In genomic region chr3:142439591-142440093, GRCm38 (mm10) we compare ENCODE assay signal across 7 mouse cellular contexts. TPM values are rescaled to one million over a fixed set of nuclear protein-coding genes. Genes with fewer than 3 reads are reported as not detected.
A peak's percentile ranks its signal among the peaks of the same experiment; 100 is the strongest.
DNase-seq lines count a peak whose midpoint lies in the region; ATAC-seq and TF ChIP-seq lines count a peak whose summit lies in the region.

No protein-coding gene starts in this region.

- H3K4me3 ChIP-seq in intestine, postnatal 0 days (ENCODE audit: low read depth, low read length) = no peak overlapping the region
- H3K4me3 ChIP-seq in forebrain, embryonic 16.5 days (replicated peaks; ENCODE audit: low read length) = no peak overlapping the region

- H3K4me2 ChIP-seq in intestine, postnatal 0 days (replicated peaks; ENCODE audit: low read depth) = no peak overlapping the region
- H3K4me2 ChIP-seq in forebrain, embryonic 16.5 days (ENCODE audit: low read length) = no peak overlapping the region

- no peaks in the 10 kb centered on the region for H3K4me1 ChIP-seq in intestine, postnatal 0 days (replicated peaks; ENCODE audit: control insufficient read depth, insufficient read depth, low read length)
- H3K4me1 ChIP-seq in forebrain, embryonic 16.5 days (replicated peaks; ENCODE audit: control insufficient read depth, insufficient read depth, low read length) = 0 out of 2 replicates have a peak, but pooled peaks cover 2% of the 10 kb centered on the region

- no peaks in the 10 kb centered on the region for H3K36me3 ChIP-seq in intestine, postnatal 0 days (ENCODE audit: control insufficient read depth, insufficient read depth)
- H3K36me3 ChIP-seq in forebrain, embryonic 16.5 days (ENCODE audit: control insufficient read depth, insufficient read depth) = no peaks in the 10 kb centered on the region

- no peaks in the 10 kb centered on the region for H3K9me3 ChIP-seq in intestine, postnatal 0 days (ENCODE audit: control insufficient read depth)
- no peaks in the 10 kb centered on the region for H3K9me3 ChIP-seq in forebrain, embryonic 16.5 days (ENCODE audit: control insufficient read depth, low read length)

- no peak overlapping the region; the same call in 1 of the 2 replicates for H3K9ac ChIP-seq in intestine, postnatal 0 days (ENCODE audit: low read depth, low read length)
- H3K9ac ChIP-seq in forebrain, embryonic 16.5 days (replicated peaks; ENCODE audit: low read depth, low read length) = no peak overlapping the region

- peak; percentile 7 for DNase-seq in adrenal gland, postnatal 25 days
- peak; percentile 43 to 60 for DNase-seq in gastrocnemius, adult 8-10 months (ENCODE audit: low spot score in 2 of 2)
- peak; percentile 62 to 65 for DNase-seq in lung, postnatal 4 days
- no peak for DNase-seq in thymus, postnatal 4 days
- DNase-seq in spleen, postnatal 36 days (ENCODE audit: low spot score in 2 of 2) = no peak

- TF ChIP-seq CTCF in intestine, postnatal 0 days (IDR thresholded peaks at IDR 0.05; ENCODE audit: low read depth) = no peak

- peak; percentile 49; the same call in 1 of the 2 replicates for ATAC-seq in intestine, postnatal 0 days
- no peak for ATAC-seq in forebrain, embryonic 16.5 days

- H3K27ac ChIP-seq in intestine, postnatal 0 days (ENCODE audit: low read depth, low read length) = no peak overlapping the region
- H3K27ac ChIP-seq in forebrain, embryonic 16.5 days (ENCODE audit: low read length) = no peak overlapping the region

- WGBS in intestine, postnatal 0 days = 19% methylated on average over 7 of the region's 7 CpGs
- WGBS in forebrain, embryonic 16.5 days = 60% methylated on average over 7 of the region's 7 CpGs

- no peaks in the 10 kb centered on the region for H3K27me3 ChIP-seq in intestine, postnatal 0 days (replicated peaks; ENCODE audit: control insufficient read depth, insufficient read depth, low read length)
- no peaks in the 10 kb centered on the region for H3K27me3 ChIP-seq in forebrain, embryonic 16.5 days (replicated peaks; ENCODE audit: control insufficient read depth, insufficient read depth, low read length)

RNA-seq across cellular contexts. Expression of gene Pdlim5, which starts 44.1 kb away (rescaled TPM):
- total RNA-seq in adrenal gland, postnatal 25 days (2021) = 64.5 and 70.8 TPM in 2 replicates
- total RNA-seq in gastrocnemius, adult 8-10 months (2022) = 100 to 1,000 TPM; 455 to 713 (median 513) TPM
- 24.5 and 27.5 TPM in 2 replicates for polyA plus RNA-seq in intestine, postnatal 0 days (2015; fragmentation: Nextera tagmentation; extraction: Ambion mirVana)
- polyA plus RNA-seq in forebrain, embryonic 16.5 days (2015; fragmentation: Nextera tagmentation; extraction: Ambion mirVana) = 10.0 and 11.5 TPM in 2 replicates

RNA-seq across cellular contexts. Expression of gene Gbp5, which starts 54.1 kb away (rescaled TPM):
- total RNA-seq in adrenal gland, postnatal 25 days (2021) = 1.7 and 2.5 TPM in 2 replicates
- 1 to 10 TPM; 1.7 to 3.7 (median 2.1) TPM for total RNA-seq in gastrocnemius, adult 8-10 months (2022)
- polyA plus RNA-seq in intestine, postnatal 0 days (2015; fragmentation: Nextera tagmentation; extraction: Ambion mirVana) = 0.17 and 0.24 TPM in 2 replicates
- not detected in 2 replicates for polyA plus RNA-seq in forebrain, embryonic 16.5 days (2015; fragmentation: Nextera tagmentation; extraction: Ambion mirVana)

Comparison
In these comparisons a context has a peak if more than half of its experiments do, and no peak if none do; other contexts are left out.
1. DNase-seq: peak in adrenal gland, postnatal 25 days (single experiment), gastrocnemius, adult 8-10 months (2 of 2) and lung, postnatal 4 days (2 of 2); none in thymus, postnatal 4 days (single experiment) and spleen, postnatal 36 days (0 of 2).